Mouse (Mus musculus) forebrain, embryonic 11.5 days (tissue): ENCODE measurements around the gene Chek1. TPM values are rescaled to one million over a fixed set of nuclear protein-coding genes. Genes with fewer than 3 reads are reported as not detected.
A peak's percentile ranks its signal among the peaks of the same experiment; 100 is the strongest.

Source experiments
- ATAC-seq: fragments of 200-750 bp; cut with Nextera tagmentation; replicated peaks from 2 replicates; pipeline ENCODE4 v1.8.0; 2017; ENCODE audit warnings: moderate TSS enrichment; ENCODE audit not compliant: low FRiP score
- DNase-seq: peaks from one replicate; pipeline ENCODE4 v3.0.0-alpha.2; 2017; ENCODE audit warnings: low spot score
- H3K27ac ChIP-seq: fragments of 300-500 bp; sonication (generic); 2 replicates; pipeline ENCODE4 v1.5.1; 2014; ENCODE audit warnings: low read depth, low read length
- H3K27me3 ChIP-seq: fragments of 300-500 bp; sonication (generic); 2 replicates; pipeline ENCODE4 v1.6.1; 2014; ENCODE audit warnings: mild to moderate bottlenecking, low read length, mixed read lengths; ENCODE audit not compliant: control insufficient read depth, insufficient read depth
- H3K36me3 ChIP-seq: fragments of 300-500 bp; sonication (generic); 2 replicates; pipeline ENCODE4 v1.6.1; 2014; ENCODE audit warnings: mild to moderate bottlenecking, low read length, moderate library complexity, mixed read lengths; ENCODE audit not compliant: control insufficient read depth, insufficient read depth
- H3K4me1 ChIP-seq: fragments of 300-500 bp; sonication (generic); replicated peaks from 2 replicates; pipeline ENCODE4 v1.6.1; 2014; ENCODE audit warnings: low read length, mixed read lengths; ENCODE audit not compliant: control insufficient read depth, insufficient read depth
- H3K4me2 ChIP-seq: fragments of 300-500 bp; sonication (generic); 2 replicates; pipeline ENCODE4 v1.6.1; 2014; ENCODE audit warnings: low read depth, mild to moderate bottlenecking, low read length, moderate library complexity, mixed read lengths; ENCODE audit not compliant: severe bottlenecking
- H3K4me3 ChIP-seq: fragments of 300-500 bp; sonication (generic); 2 replicates; pipeline ENCODE4 v1.5.1; 2014; ENCODE audit warnings: low read depth, low read length
- H3K9ac ChIP-seq: fragments of 300-500 bp; sonication (generic); 2 replicates; pipeline ENCODE4 v1.6.1; 2014; ENCODE audit warnings: low read length
- H3K9me3 ChIP-seq: fragments of 300-500 bp; sonication (generic); 2 replicates; pipeline ENCODE4 v1.6.1; 2016; ENCODE audit warnings: low read length, mixed read lengths; ENCODE audit not compliant: control insufficient read depth
- WGBS: fragments of 180-500 bp; shearing (Covaris S2); extraction: QIAGEN DNeasy Blood & Tissue Kit; methylation state at CpG from one replicate; pipeline ENCODE4 v1.1.7; 2014; 5-methylcytosine and 5-hydroxymethylcytosine counted together
- polyA plus RNA-seq: library from polyadenylated mRNA; unstranded; fragments of >200 nt; fragmentation: Nextera tagmentation; extraction: Ambion mirVana; gene quantifications from 2 replicates; pipeline ENCODE4 v1.2.1, GENCODE M21; 2014

Chek1 gene
- 68.5 and 68.6 TPM in 2 replicates for polyA plus RNA-seq

- no peak for ATAC-seq
- Histone ChIP-seq H3K4me3 (peak within 1 kb of the TSS; percentile 68), H3K4me1 (0 out of 2 replicates have a peak, but pooled peaks cover 9% of the 10 kb centered on the region), H3K27me3 (no peaks in the 10 kb centered on the region), H3K4me2 (peak within 1 kb of the TSS; percentile 83), H3K36me3 (peaks cover 3% of the 10 kb centered on the region; the same call in 1 of the 2 replicates), H3K27ac (peak within 1 kb of the TSS; percentile 96), H3K9ac (peak within 1 kb of the TSS; percentile 90), H3K9me3 (no peaks in the 10 kb centered on the region)
- no peak for DNase-seq
- 12% methylated on average over 12 of the region's 12 CpGs for WGBS
Observed at GRCm38 (mm10) chr9:36727034-36727755, at the start of gene Chek1. Gene Chek1, minus strand, starts transcription at chr9:36727065.

GRCm38 (mm10) chr9:36769048-36769413 is 42.2 kb upstream of the Chek1 start:
- ATAC-seq (no peak), DNase-seq (no peak)
- Histone ChIP-seq H3K9ac (no peak overlapping the region), H3K27me3 (no peaks in the 10 kb centered on the region), H3K36me3 (no peaks in the 10 kb centered on the region; the same call in 1 of the 2 replicates), H3K4me2 (no peak overlapping the region), H3K4me3 (no peak overlapping the region), H3K9me3 (no peaks in the 10 kb centered on the region), H3K4me1 (peaks cover 2% of the 10 kb centered on the region; the same call in 1 of the 2 replicates), H3K27ac (no peak overlapping the region)
- 91% methylated on average over 1 of the region's 1 CpGs for WGBS

GRCm38 (mm10) chr9:36768156-36769047 is 41.5 kb upstream of the Chek1 start:
- Histone ChIP-seq H3K9ac (peak overlapping the region; percentile 84), H3K9me3 (no peaks in the 10 kb centered on the region), H3K4me2 (peak overlapping the region; percentile 72), H3K27ac (peak overlapping the region; percentile 58; the same call in 1 of the 2 replicates), H3K36me3 (no peaks in the 10 kb centered on the region; the same call in 1 of the 2 replicates), H3K4me1 (peaks cover 2% of the 10 kb centered on the region; the same call in 1 of the 2 replicates), H3K27me3 (no peaks in the 10 kb centered on the region), H3K4me3 (peak overlapping the region; percentile 67)
- WGBS, result 15% methylated on average over 25 of the region's 25 CpGs
- peak; percentile 64 for DNase-seq
- ATAC-seq, result peak; percentile 10

GRCm38 (mm10) chr9:36767203-36768143 is 40.6 kb upstream of the Chek1 start, which contains the start of gene Stt3a:
Gene Stt3a, minus strand, starts transcription at chr9:36767679.
- Histone ChIP-seq H3K27ac (peak within 1 kb of the TSS; percentile 58; the same call in 1 of the 2 replicates), H3K4me3 (peak within 1 kb of the TSS; percentile 67), H3K27me3 (no peaks in the 10 kb centered on the region), H3K9ac (peak within 1 kb of the TSS; percentile 84), H3K9me3 (no peaks in the 10 kb centered on the region), H3K4me2 (peak within 1 kb of the TSS; percentile 72), H3K36me3 (no peaks in the 10 kb centered on the region; the same call in 1 of the 2 replicates), H3K4me1 (peaks cover 2% of the 10 kb centered on the region; the same call in 1 of the 2 replicates)
- ATAC-seq, result peak; percentile 100
- WGBS, result under 1% methylated on average over 60 of the region's 60 CpGs
- peak; percentile 98 for DNase-seq

- H3K27me3 ChIP-seq, result no peaks in the 10 kb centered on the region
- no peak overlapping the region for H3K4me3 ChIP-seq
- 91% methylated on average over 1 of the region's 1 CpGs for WGBS
- H3K9me3 ChIP-seq, result no peaks in the 10 kb centered on the region
- DNase-seq, result no peak
- no peaks in the 10 kb centered on the region; the same call in 1 of the 2 replicates for H3K36me3 ChIP-seq
- ATAC-seq, result no peak
- no peak overlapping the region for H3K4me2 ChIP-seq
- H3K27ac ChIP-seq, result no peak overlapping the region
- H3K9ac ChIP-seq, result no peak overlapping the region
- peaks cover 2% of the 10 kb centered on the region; the same call in 1 of the 2 replicates for H3K4me1 ChIP-seq
Observed at GRCm38 (mm10) chr9:36764378-36764777, 37.5 kb upstream of the Chek1 start.

- H3K36me3 ChIP-seq, result peaks cover 3% of the 10 kb centered on the region; the same call in 1 of the 2 replicates
- WGBS, result under 1% methylated on average over 53 of the region's 53 CpGs
- DNase-seq, result peak; percentile 96
- peak; percentile 95 for ATAC-seq
- H3K4me1 ChIP-seq, result 0 out of 2 replicates have a peak, but pooled peaks cover 9% of the 10 kb centered on the region
- H3K27ac ChIP-seq, result peak overlapping the region; percentile 96
- no peaks in the 10 kb centered on the region for H3K9me3 ChIP-seq
- H3K27me3 ChIP-seq, result no peaks in the 10 kb centered on the region
- peak overlapping the region; percentile 90 for H3K9ac ChIP-seq
- peak overlapping the region; percentile 68 for H3K4me3 ChIP-seq
- H3K4me2 ChIP-seq, result peak overlapping the region; percentile 83
Observed at GRCm38 (mm10) chr9:36726131-36727033, 483 bp downstream of the Chek1 start.

- 83% methylated on average over 3 of the region's 3 CpGs for WGBS
- Histone ChIP-seq H3K27ac (no peak overlapping the region), H3K9me3 (no peaks in the 10 kb centered on the region), H3K4me2 (no peak overlapping the region), H3K27me3 (no peaks in the 10 kb centered on the region), H3K9ac (no peak overlapping the region), H3K4me1 (no peaks in the 10 kb centered on the region), H3K4me3 (no peak overlapping the region), H3K36me3 (peaks cover 2% of the 10 kb centered on the region; the same call in 1 of the 2 replicates)
- ATAC-seq (no peak), DNase-seq (no peak)
Observed at GRCm38 (mm10) chr9:36716624-36717023, 10.2 kb downstream of the Chek1 start.
